Mouse (Mus musculus) lung, postnatal 0 days (tissue): ENCODE results near the gene Pim2. TPM values are rescaled to one million over a fixed set of nuclear protein-coding genes. Genes with fewer than 3 reads are reported as not detected.

Experiments
- ATAC-seq: fragments of 200-750 bp; cut with Nextera tagmentation; 2 replicates; pipeline ENCODE4 v1.8.0; 2017; ENCODE audit warnings: moderate library complexity
- DNase-seq: peaks from one replicate; pipeline ENCODE4 v3.0.0-alpha.2; 2016; ENCODE audit warnings: low spot score
- H3K27ac ChIP-seq: fragments of 300-500 bp; sonication (generic); 2 replicates; pipeline ENCODE4 v1.5.1; 2014; ENCODE audit warnings: antibody characterized with exemption, mild to moderate bottlenecking, low read length, mixed read lengths
- H3K27me3 ChIP-seq: fragments of 300-500 bp; sonication (generic); replicated peaks from 2 replicates; pipeline ENCODE4 v1.6.1; 2014; ENCODE audit warnings: low read length, mixed read lengths; ENCODE audit not compliant: insufficient read depth
- H3K36me3 ChIP-seq: fragments of 300-500 bp; sonication (generic); 2 replicates; pipeline ENCODE4 v1.6.1; 2014; ENCODE audit warnings: low read length, mixed read lengths; ENCODE audit not compliant: insufficient read depth
- H3K4me1 ChIP-seq: fragments of 300-500 bp; sonication (generic); 2 replicates; pipeline ENCODE4 v1.6.1; 2014; ENCODE audit warnings: antibody characterized with exemption, low read depth, low read length, mixed read lengths; ENCODE audit not compliant: insufficient read depth
- H3K4me2 ChIP-seq: fragments of 300-500 bp; sonication (generic); replicated peaks from 2 replicates; pipeline ENCODE4 v1.6.1; 2014; ENCODE audit warnings: low read depth, mild to moderate bottlenecking, low read length, moderate library complexity, mixed read lengths
- H3K4me3 ChIP-seq: fragments of 300-500 bp; sonication (generic); 2 replicates; pipeline ENCODE4 v1.5.1; 2014; ENCODE audit warnings: low read depth, low read length
- H3K9ac ChIP-seq: fragments of 300-500 bp; sonication (generic); replicated peaks from 2 replicates; pipeline ENCODE4 v1.6.1; 2014; ENCODE audit warnings: low read depth, mild to moderate bottlenecking
- H3K9me3 ChIP-seq: fragments of 300-500 bp; sonication (generic); 2 replicates; pipeline ENCODE4 v1.6.1; 2016; ENCODE audit warnings: low read length, mixed read lengths
- CTCF ChIP-seq: IDR thresholded peaks from 2 replicates; pipeline ENCODE4 v1.5.1; 2016; ENCODE audit warnings: antibody characterized with exemption, mild to moderate bottlenecking
- EP300 ChIP-seq: IDR thresholded peaks from 2 replicates; pipeline ENCODE4 v1.6.1; 2016; ENCODE audit warnings: antibody characterized with exemption, mild to moderate bottlenecking, control low read depth
- WGBS: fragments of 180-500 bp; shearing (Covaris S2); extraction: QIAGEN DNeasy Blood & Tissue Kit; methylation state at CpG from one replicate; pipeline ENCODE4 v1.1.7; 2014; 5-methylcytosine and 5-hydroxymethylcytosine counted together
- polyA plus RNA-seq: library from polyadenylated mRNA; unstranded; fragments of >200 nt; fragmentation: Nextera tagmentation; extraction: Ambion mirVana; gene quantifications from 2 replicates; pipeline ENCODE4 v1.2.1, GENCODE M21; 2015

Gene Pim2
- polyA plus RNA-seq, 1 experiment from 2014 or later: 5.5 TPM

DNA sequence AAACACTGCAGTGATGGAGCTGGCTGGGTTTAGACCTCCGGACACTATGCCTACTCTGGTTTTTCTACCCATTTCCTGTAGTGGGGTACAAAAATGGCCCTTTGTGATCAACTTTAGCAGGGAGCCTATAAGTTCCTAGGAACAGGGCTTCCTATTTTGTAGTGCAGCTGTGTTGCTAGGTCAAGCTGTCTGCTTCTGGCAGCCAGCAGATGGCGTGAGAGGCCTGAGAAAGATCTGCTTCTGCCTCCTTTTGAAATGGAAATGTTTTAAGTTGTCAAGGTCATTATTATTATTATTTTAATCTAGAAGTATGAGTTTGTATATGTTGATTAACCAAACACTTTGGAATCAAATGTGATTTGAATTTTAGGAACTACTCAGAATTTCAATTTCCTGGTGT is 23.5 kb upstream of the Pim2 start:
- Histone ChIP-seq H3K27me3 (no peaks in the 10 kb centered on the region), H3K9ac (no peak overlapping the region), H3K9me3 (no peaks in the 10 kb centered on the region), H3K4me1 (no peaks in the 10 kb centered on the region), H3K4me2 (no peak overlapping the region), H3K36me3 (no peaks in the 10 kb centered on the region), H3K27ac (no peak overlapping the region), H3K4me3 (no peak overlapping the region)
- DNase-seq (peak; percentile 52), ATAC-seq (no peak)
- TF ChIP-seq EP300 (no peak), CTCF (peak; percentile 67)
- WGBS: 29% methylated on average over 2 of the region's 2 CpGs

GRCm38 (mm10) chrX:7859191-7859753 is 18.8 kb upstream of the Pim2 start:
- H3K27ac ChIP-seq: no peak overlapping the region
- H3K4me3 ChIP-seq: no peak overlapping the region
- H3K4me2 ChIP-seq: no peak overlapping the region
- 83% methylated on average over 3 of the region's 3 CpGs for WGBS
- ATAC-seq (no peak), DNase-seq (no peak)
- H3K9me3 ChIP-seq: no peaks in the 10 kb centered on the region
- H3K36me3 ChIP-seq: no peaks in the 10 kb centered on the region
- H3K9ac ChIP-seq: no peak overlapping the region
- no peaks in the 10 kb centered on the region for H3K27me3 ChIP-seq
- H3K4me1 ChIP-seq: no peaks in the 10 kb centered on the region
- TF ChIP-seq EP300: no peak
- TF ChIP-seq CTCF: no peak

- 83% methylated on average over 1 of the region's 1 CpGs for WGBS
- H3K9me3 ChIP-seq: no peaks in the 10 kb centered on the region
- no peak overlapping the region for H3K4me3 ChIP-seq
- DNase-seq (no peak), ATAC-seq (no peak)
- H3K27ac ChIP-seq: no peak overlapping the region
- no peak overlapping the region for H3K9ac ChIP-seq
- no peak overlapping the region for H3K4me2 ChIP-seq
- H3K4me1 ChIP-seq: no peaks in the 10 kb centered on the region
- TF ChIP-seq EP300: no peak
- TF ChIP-seq CTCF: no peak
- no peaks in the 10 kb centered on the region for H3K27me3 ChIP-seq
- H3K36me3 ChIP-seq: no peaks in the 10 kb centered on the region; the same call in 1 of the 2 replicates
Measured at GRCm38 (mm10) chrX:7863181-7863580, 14.9 kb upstream of the Pim2 start.

- no peak overlapping the region for H3K9ac ChIP-seq
- no peaks in the 10 kb centered on the region for H3K27me3 ChIP-seq
- ATAC-seq (no peak), DNase-seq (no peak)
- WGBS: 78% methylated on average over 3 of the region's 3 CpGs
- H3K36me3 ChIP-seq: no peaks in the 10 kb centered on the region; the same call in 1 of the 2 replicates
- no peak overlapping the region for H3K4me3 ChIP-seq
- H3K27ac ChIP-seq: no peak overlapping the region
- H3K9me3 ChIP-seq: no peaks in the 10 kb centered on the region
- TF ChIP-seq CTCF (no peak), EP300 (no peak)
- H3K4me2 ChIP-seq: no peak overlapping the region
- H3K4me1 ChIP-seq: no peaks in the 10 kb centered on the region
Measured at GRCm38 (mm10) chrX:7864551-7864950, 13.5 kb upstream of the Pim2 start.

DNA sequence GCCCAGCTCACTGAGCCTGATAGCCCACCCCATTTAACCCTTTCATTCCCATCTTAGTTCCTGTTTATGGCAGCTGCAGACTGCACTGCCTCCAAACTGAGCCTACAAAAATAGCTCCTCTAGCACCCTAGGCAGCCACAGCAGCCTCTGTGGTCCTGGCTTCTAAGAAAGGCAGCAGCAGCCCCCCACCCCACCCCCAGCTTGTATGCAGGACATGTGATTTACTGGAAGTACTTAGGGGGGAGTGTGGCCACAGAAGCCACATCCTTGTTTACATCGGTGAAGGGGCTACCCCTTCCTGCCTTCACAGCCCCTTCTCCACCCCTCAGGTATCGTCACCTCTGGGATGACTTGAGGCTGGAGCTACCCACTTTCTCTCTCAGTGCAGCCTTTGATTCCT is 12.7 kb upstream of the Pim2 start:
- 50% methylated on average over 2 of the region's 2 CpGs for WGBS
- ATAC-seq (no peak), DNase-seq (no peak)
- Histone ChIP-seq H3K27me3 (no peaks in the 10 kb centered on the region), H3K27ac (no peak overlapping the region), H3K4me1 (no peaks in the 10 kb centered on the region), H3K9ac (no peak overlapping the region), H3K4me2 (no peak overlapping the region), H3K36me3 (no peaks in the 10 kb centered on the region; the same call in 1 of the 2 replicates), H3K9me3 (no peaks in the 10 kb centered on the region), H3K4me3 (no peak overlapping the region)
- no peak for TF ChIP-seq CTCF
- no peak for TF ChIP-seq EP300

DNA sequence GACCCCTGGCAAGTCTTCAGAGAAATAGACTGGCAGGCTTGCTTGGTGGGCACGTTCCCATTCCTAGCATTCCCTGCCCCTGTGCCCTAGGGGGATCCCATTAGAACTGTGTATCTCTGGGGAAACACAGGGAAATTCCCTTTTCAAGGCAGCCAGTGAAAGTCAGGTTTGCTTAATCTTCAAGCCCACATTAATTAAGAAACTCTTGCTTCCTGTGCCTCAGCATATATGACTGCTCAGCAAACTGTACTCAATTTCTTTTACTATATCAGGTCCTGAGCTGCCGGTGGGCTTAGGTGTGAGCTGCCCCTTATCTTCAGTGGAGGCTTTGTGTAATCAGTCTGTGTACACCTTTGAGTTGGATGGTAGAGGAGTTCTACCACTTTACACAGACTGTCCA is 12.3 kb upstream of the Pim2 start:
- no peaks in the 10 kb centered on the region for H3K27me3 ChIP-seq
- no peak overlapping the region for H3K27ac ChIP-seq
- no peaks in the 10 kb centered on the region for H3K9me3 ChIP-seq
- H3K36me3 ChIP-seq: no peaks in the 10 kb centered on the region; the same call in 1 of the 2 replicates
- ATAC-seq: no peak
- 51% methylated on average over 2 of the region's 2 CpGs for WGBS
- no peak for DNase-seq
- H3K4me2 ChIP-seq: no peak overlapping the region
- no peak for TF ChIP-seq CTCF
- no peak for TF ChIP-seq EP300
- H3K4me1 ChIP-seq: no peaks in the 10 kb centered on the region
- no peak overlapping the region for H3K9ac ChIP-seq
- H3K4me3 ChIP-seq: no peak overlapping the region

DNA sequence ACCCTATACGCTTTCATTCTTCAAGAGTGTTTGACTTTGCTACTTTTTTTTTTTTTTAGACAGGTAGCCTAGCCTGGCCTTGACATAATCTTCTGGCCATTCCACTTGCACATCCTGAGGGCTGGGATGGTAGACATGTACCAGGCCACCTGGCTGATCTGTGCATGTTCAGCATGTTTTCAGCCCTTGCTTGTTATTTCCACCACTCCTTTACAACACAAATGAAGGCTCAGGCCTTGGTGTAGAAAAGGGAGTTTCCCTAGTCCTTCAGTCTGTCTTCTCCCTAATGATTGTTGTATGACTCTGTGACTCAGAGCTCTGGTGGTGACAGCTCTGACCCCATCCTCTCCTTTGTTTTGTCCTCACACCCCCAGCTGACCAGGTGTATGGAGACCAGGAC is 10.9 kb upstream of the Pim2 start:
- Histone ChIP-seq H3K36me3 (no peaks in the 10 kb centered on the region; the same call in 1 of the 2 replicates), H3K4me3 (no peak overlapping the region), H3K27ac (no peak overlapping the region), H3K9me3 (no peaks in the 10 kb centered on the region), H3K4me2 (no peak overlapping the region), H3K4me1 (no peaks in the 10 kb centered on the region), H3K27me3 (no peaks in the 10 kb centered on the region), H3K9ac (no peak overlapping the region)
- 77% methylated on average over 1 of the region's 1 CpGs for WGBS
- ATAC-seq (no peak), DNase-seq (no peak)
- TF ChIP-seq CTCF: no peak
- no peak for TF ChIP-seq EP300
